ENCODE assay signal across 17 mouse cellular contexts in the genomic region with DNA sequence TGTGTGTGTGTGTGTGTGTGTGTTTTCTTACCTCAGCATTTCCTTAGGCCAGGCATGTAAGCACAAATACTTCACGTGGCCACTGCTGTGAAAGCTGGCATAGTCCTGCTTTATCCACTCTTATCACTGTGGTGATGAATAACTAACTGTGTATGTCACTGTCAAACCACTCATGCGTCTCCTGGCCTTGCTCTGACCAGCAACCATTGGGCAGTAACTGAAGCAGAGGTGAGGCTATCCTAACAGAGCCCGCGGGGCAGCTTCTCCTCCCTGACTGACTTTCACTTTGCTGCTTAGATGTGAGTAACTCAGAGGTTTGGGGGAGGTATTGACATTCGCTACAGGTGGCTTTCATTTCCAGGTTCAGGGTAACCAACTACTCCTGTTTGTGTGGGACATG.
A peak's percentile ranks its signal among the peaks of the same experiment; 100 is the strongest.
DNase-seq lines count a peak whose midpoint lies in the region; ATAC-seq and TF ChIP-seq lines count a peak whose summit lies in the region.
"Had no signal": no experiment of that assay in that cellular context is flagged by ENCODE, and none has a peak within 500 bp of the region (broad histone marks: within the 10 kb centered on the region; RNA-seq: fewer than 3 reads in every experiment).

No protein-coding gene starts in this region.

- no peak for DNase-seq in limb, embryonic 10.5 days (ENCODE audit: low spot score)
- DNase-seq in Patski (ENCODE audit: low read depth, low spot score): no peak
- DNase-seq in kidney, postnatal 25 days: peak; percentile 21 to 45
- no peak for DNase-seq in midbrain, embryonic 10.5 days (ENCODE audit: low spot score)
- DNase-seq: cerebellum, postnatal 36 days; gastrocnemius, postnatal 14 days; left cerebral cortex, postnatal 4 days; right cerebral cortex, adult 18-20 months had no signal

- no peak overlapping the region for H3K9ac ChIP-seq in limb, embryonic 12.5 days (replicated peaks)
- H3K9ac ChIP-seq in intestine, postnatal 0 days (ENCODE audit: low read depth, low read length): no peak overlapping the region
- H3K9ac ChIP-seq: forebrain, embryonic 15.5 days; hindbrain, embryonic 12.5 days; lung, embryonic 15.5 days; midbrain, embryonic 12.5 days had no signal

- H3K4me1 ChIP-seq in limb, embryonic 12.5 days (replicated peaks): peaks cover 44% of the 10 kb centered on the region
- H3K4me1 ChIP-seq in limb, embryonic 10.5 days: peaks cover 22% of the 10 kb centered on the region; the same call in 1 of the 2 replicates
- H3K4me1 ChIP-seq in intestine, postnatal 0 days (replicated peaks; ENCODE audit: control insufficient read depth, insufficient read depth, low read length): no peaks in the 10 kb centered on the region
- H3K4me1 ChIP-seq in midbrain, embryonic 10.5 days: peaks cover 56% of the 10 kb centered on the region

- POLR2A ChIA-PET in Patski (lab: Charles Lee): no interaction called here

- H3K27me3 ChIP-seq in limb, embryonic 12.5 days: no peaks in the 10 kb centered on the region; the same call in 1 of the 2 replicates
- peaks cover 4% of the 10 kb centered on the region; the same call in 1 of the 2 replicates for H3K27me3 ChIP-seq in limb, embryonic 10.5 days (ENCODE audit: low read depth, poor library complexity, severe bottlenecking)
- no peaks in the 10 kb centered on the region for H3K27me3 ChIP-seq in Patski
- no peaks in the 10 kb centered on the region for H3K27me3 ChIP-seq in intestine, postnatal 0 days (replicated peaks; ENCODE audit: control insufficient read depth, insufficient read depth, low read length)
- no peaks in the 10 kb centered on the region for H3K27me3 ChIP-seq in midbrain, embryonic 10.5 days (ENCODE audit: low read depth, poor library complexity, severe bottlenecking)
- H3K27me3 ChIP-seq: forebrain, embryonic 15.5 days; hindbrain, embryonic 12.5 days; lung, embryonic 15.5 days; midbrain, embryonic 12.5 days had no signal

- no peak overlapping the region for H3K4me3 ChIP-seq in limb, embryonic 12.5 days (replicated peaks)
- H3K4me3 ChIP-seq in limb, embryonic 10.5 days: no peak overlapping the region
- H3K4me3 ChIP-seq in intestine, postnatal 0 days (ENCODE audit: low read depth, low read length): no peak overlapping the region
- no peak overlapping the region for H3K4me3 ChIP-seq in midbrain, embryonic 10.5 days
- H3K4me3 ChIP-seq: forebrain, embryonic 15.5 days; hindbrain, embryonic 12.5 days; layer of hippocampus, adult 2 months; lung, embryonic 15.5 days; midbrain, embryonic 12.5 days had no signal

- no peaks in the 10 kb centered on the region for H3K9me3 ChIP-seq in limb, embryonic 12.5 days
- H3K9me3 ChIP-seq in limb, embryonic 10.5 days (replicated peaks): no peaks in the 10 kb centered on the region
- H3K9me3 ChIP-seq in intestine, postnatal 0 days (ENCODE audit: control insufficient read depth): no peaks in the 10 kb centered on the region
- no peaks in the 10 kb centered on the region for H3K9me3 ChIP-seq in midbrain, embryonic 10.5 days (replicated peaks)
- H3K9me3 ChIP-seq: forebrain, embryonic 15.5 days; hindbrain, embryonic 12.5 days; lung, embryonic 15.5 days; midbrain, embryonic 12.5 days had no signal

- in situ Hi-C loops in Patski (cut with MboI; ENCODE audit: low pct_unique_long_range_greater_than_20kb): no loop called here

- no peak for TF ChIP-seq CTCF in Patski (IDR thresholded peaks at IDR 0.05)
- TF ChIP-seq CTCF in intestine, postnatal 0 days (IDR thresholded peaks at IDR 0.05; ENCODE audit: low read depth): no peak

- 73% methylated on average over 5 of the region's 5 CpGs for WGBS in limb, embryonic 12.5 days
- 79% methylated on average over 5 of the region's 5 CpGs for WGBS in limb, embryonic 10.5 days
- 41% methylated on average over 5 of the region's 5 CpGs for WGBS in intestine, postnatal 0 days
- 64% methylated on average over 5 of the region's 5 CpGs for WGBS in midbrain, embryonic 10.5 days

- ATAC-seq in limb, embryonic 12.5 days (ENCODE audit: insufficient number of reproducible peaks, insufficient read depth, low FRiP score, low TSS enrichment, low read depth): no peak
- ATAC-seq in Patski: peak; percentile 73
- ATAC-seq in intestine, postnatal 0 days: 0 out of 2 replicates have a peak, but pooled peaks have one; percentile 40
- no peak for ATAC-seq in erythroblast, adult 5-6 weeks (replicated peaks; ENCODE audit: low FRiP score, poor library complexity, severe bottlenecking)
- ATAC-seq in CD4-positive, CD25-positive, alpha-beta regulatory T cell, adult 4 months: no peak
- ATAC-seq: forebrain, embryonic 15.5 days had no signal

- H3K36me3 ChIP-seq in limb, embryonic 12.5 days: no peaks in the 10 kb centered on the region
- no peaks in the 10 kb centered on the region for H3K36me3 ChIP-seq in limb, embryonic 10.5 days
- no peaks in the 10 kb centered on the region for H3K36me3 ChIP-seq in intestine, postnatal 0 days (ENCODE audit: control insufficient read depth, insufficient read depth)
- H3K36me3 ChIP-seq in midbrain, embryonic 10.5 days: no peaks in the 10 kb centered on the region
- H3K36me3 ChIP-seq: forebrain, embryonic 15.5 days; hindbrain, embryonic 12.5 days; lung, embryonic 15.5 days; midbrain, embryonic 12.5 days had no signal

- H3K4me2 ChIP-seq in limb, embryonic 12.5 days: no peak overlapping the region
- H3K4me2 ChIP-seq in intestine, postnatal 0 days (replicated peaks; ENCODE audit: low read depth): peak overlapping the region; percentile 41
- H3K4me2 ChIP-seq: forebrain, embryonic 15.5 days; hindbrain, embryonic 12.5 days; lung, embryonic 15.5 days; midbrain, embryonic 12.5 days had no signal

- peak overlapping the region; percentile 65 for H3K27ac ChIP-seq in limb, embryonic 12.5 days
- H3K27ac ChIP-seq in limb, embryonic 10.5 days: no peak overlapping the region
- H3K27ac ChIP-seq in intestine, postnatal 0 days (ENCODE audit: low read depth, low read length): no peak overlapping the region
- no peak overlapping the region for H3K27ac ChIP-seq in midbrain, embryonic 10.5 days (replicated peaks)
- H3K27ac ChIP-seq: forebrain, embryonic 15.5 days; hindbrain, embryonic 12.5 days; layer of hippocampus, adult 2 months; lung, embryonic 15.5 days; midbrain, embryonic 12.5 days had no signal

- CTCF ChIA-PET in Patski (lab: Charles Lee): interaction anchor here (0.6 to 2.6 kb wide), 2 partner anchors 13 to 121 kb away, joined by 3 to 8 read pairs; no protein-coding TSS in a partner anchor

Comparison
In these comparisons a context has a peak if more than half of its experiments do, and no peak if none do; other contexts are left out.
1. ATAC-seq: peak in Patski (single experiment) and intestine, postnatal 0 days (single experiment); none in limb, embryonic 12.5 days (single experiment), erythroblast, adult 5-6 weeks (single experiment) and CD4-positive, CD25-positive, alpha-beta regulatory T cell, adult 4 months (single experiment).
2. DNase-seq: peak in kidney, postnatal 25 days (2 of 2); none in limb, embryonic 10.5 days (single experiment), Patski (single experiment) and midbrain, embryonic 10.5 days (single experiment).